Mouse (Mus musculus) olfactory bulb, adult 2 months (tissue): ENCODE measurements around the gene Fth1.

ENCODE experiments used
- CTCF ChIP-seq: fragments of 200-500 bp; IDR thresholded peaks from 2 replicates; pipeline ENCODE4 v1.5.1; 2012; ENCODE audit warnings: low read depth, mild to moderate bottlenecking, low read length, moderate library complexity; ENCODE audit not compliant: insufficient read depth
- POLR2A ChIP-seq: fragments of 200-500 bp; IDR thresholded peaks from 2 replicates; pipeline ENCODE4 v1.6.1; 2012; ENCODE audit warnings: mild to moderate bottlenecking, low read depth, low read length, moderate library complexity; ENCODE audit not compliant: insufficient read depth

- TF ChIP-seq CTCF (no peak), POLR2A (no peak)
These were observed 42.3 kb downstream of the Fth1 start for GRCm38 (mm10) chr19:10022414-10023303.
